In genomic region chr9:106471892-106472291, GRCm38 (mm10) we compare ENCODE assay signal across 9 mouse cellular contexts. TPM values are rescaled to one million over a fixed set of nuclear protein-coding genes. Genes with fewer than 3 reads are reported as not detected.
A peak's percentile ranks its signal among the peaks of the same experiment; 100 is the strongest.
DNase-seq lines count a peak whose midpoint lies in the region; ATAC-seq and TF ChIP-seq lines count a peak whose summit lies in the region.
"Had no signal": no experiment of that assay in that cellular context is flagged by ENCODE, and none has a peak within 500 bp of the region (broad histone marks: within the 10 kb centered on the region; RNA-seq: fewer than 3 reads in every experiment).

No protein-coding gene starts in this region.

- no peaks in the 10 kb centered on the region for H3K36me3 ChIP-seq in heart, embryonic 10.5 days
- H3K36me3 ChIP-seq in kidney, postnatal 0 days (ENCODE audit: insufficient read depth, low read length): no peaks in the 10 kb centered on the region

- peak overlapping the region; percentile 44 for H3K4me3 ChIP-seq in heart, embryonic 10.5 days
- no peak overlapping the region for H3K4me3 ChIP-seq in kidney, postnatal 0 days (replicated peaks; ENCODE audit: low read depth, low read length)

- H3K27ac ChIP-seq in heart, embryonic 10.5 days: peak overlapping the region; percentile 76
- H3K27ac ChIP-seq in kidney, postnatal 0 days: no peak overlapping the region

- H3K9ac ChIP-seq in kidney, postnatal 0 days (ENCODE audit: low read depth, low read length): no peak overlapping the region

- 9% methylated on average over 5 of the region's 5 CpGs for WGBS in heart, embryonic 10.5 days
- WGBS in kidney, postnatal 0 days: 22% methylated on average over 5 of the region's 5 CpGs

- TF ChIP-seq CTCF in kidney, postnatal 0 days (IDR thresholded peaks at IDR 0.05; ENCODE audit: low read depth): no peak

- H3K4me1 ChIP-seq in heart, embryonic 10.5 days: peaks cover 51% of the 10 kb centered on the region
- peaks cover 12% of the 10 kb centered on the region for H3K4me1 ChIP-seq in kidney, postnatal 0 days (replicated peaks; ENCODE audit: insufficient read depth, low read length)

- peaks cover 14% of the 10 kb centered on the region; the same call in 1 of the 2 replicates for H3K27me3 ChIP-seq in heart, embryonic 10.5 days (ENCODE audit: insufficient read depth, poor library complexity, severe bottlenecking)
- H3K27me3 ChIP-seq in kidney, postnatal 0 days (ENCODE audit: insufficient read depth, low read length): no peaks in the 10 kb centered on the region

- DNase-seq in left cerebral cortex, postnatal 4 days: peak; percentile 44
- no peak for DNase-seq in left cerebral cortex, adult 18-20 months (ENCODE audit: low spot score in 2 of 2)
- peak; percentile 73 for DNase-seq in cerebellum, adult 9-11 months
- DNase-seq in heart, embryonic 10.5 days (ENCODE audit: low spot score): peak; percentile 87
- peak; percentile 85 for DNase-seq in kidney, postnatal 0 days (ENCODE audit: low spot score)
- peak; percentile 57 for DNase-seq in lung, postnatal 25 days (ENCODE audit: low spot score)
- no peak for DNase-seq in T-cell, adult 2 months (ENCODE audit: low spot score)

- intact Hi-C loops in left cerebral cortex, postnatal 4 days (cut with DNase I): no loop called here

- peak; percentile 8; the same call in 1 of the 2 replicates for ATAC-seq in kidney, postnatal 0 days (replicated peaks; ENCODE audit: low FRiP score, low read depth)
- ATAC-seq in monocyte, adult 5-6 weeks (replicated peaks; ENCODE audit: insufficient number of reproducible peaks, low FRiP score, low TSS enrichment, poor library complexity, severe bottlenecking): no peak

- no peaks in the 10 kb centered on the region for H3K9me3 ChIP-seq in heart, embryonic 10.5 days
- H3K9me3 ChIP-seq in kidney, postnatal 0 days (replicated peaks; ENCODE audit: low read length): no peaks in the 10 kb centered on the region

- H3K4me2 ChIP-seq in kidney, postnatal 0 days (ENCODE audit: low read length): peak overlapping the region; percentile 37

RNA-seq across cellular contexts. Expression of gene Rrp9, which starts 3.9 kb away (rescaled TPM):
- total RNA-seq in left cerebral cortex, postnatal 4 days (2021): 10 to 100 TPM; 46.9 to 55.2 TPM
- 10 to 100 TPM; 29.3 to 38.7 TPM for total RNA-seq in left cerebral cortex, adult 18-20 months (2021)
- polyA plus RNA-seq in heart, embryonic 10.5 days (2016; fragmentation: Nextera tagmentation; extraction: Ambion mirVana): 51.3 and 74.6 TPM in 2 replicates
- 35.6 and 40.0 TPM in 2 replicates for polyA plus RNA-seq in kidney, postnatal 0 days (2015; fragmentation: Nextera tagmentation; extraction: Ambion mirVana)
- total RNA-seq in monocyte, adult 5-6 weeks (2017): 27.1 to 41.0 TPM (median 35.1 TPM) in 3 replicates

RNA-seq across cellular contexts. Expression of gene Parp3, which starts 4.9 kb away (rescaled TPM):
- 1 to 10 TPM; 2.8 to 3.3 TPM for total RNA-seq in left cerebral cortex, postnatal 4 days (2021)
- 1 to 10 TPM; 5.2 to 5.5 TPM for total RNA-seq in left cerebral cortex, adult 18-20 months (2021)
- polyA plus RNA-seq in heart, embryonic 10.5 days (2016; fragmentation: Nextera tagmentation; extraction: Ambion mirVana): 1.4 and 1.7 TPM in 2 replicates
- 5.8 and 6.4 TPM in 2 replicates for polyA plus RNA-seq in kidney, postnatal 0 days (2015; fragmentation: Nextera tagmentation; extraction: Ambion mirVana)
- 40.5 to 57.0 TPM (median 45.9 TPM) in 3 replicates for total RNA-seq in monocyte, adult 5-6 weeks (2017)

RNA-seq across cellular contexts. Expression of gene Gpr62, which starts 6.2 kb away (rescaled TPM):
- 1 to 10 TPM in 1 of 2 experiments, under 1 TPM in 1; 0.94 to 1.3 TPM for total RNA-seq in left cerebral cortex, postnatal 4 days (2021)
- total RNA-seq in left cerebral cortex, adult 18-20 months (2021): 1 to 10 TPM; 9.0 to 9.6 TPM
- polyA plus RNA-seq in heart, embryonic 10.5 days (2016; fragmentation: Nextera tagmentation; extraction: Ambion mirVana): 0.14 and 0.35 TPM in 2 replicates
- 0.52 and 0.91 TPM in 2 replicates for polyA plus RNA-seq in kidney, postnatal 0 days (2015; fragmentation: Nextera tagmentation; extraction: Ambion mirVana)
- 0.48 TPM in 1 of 3 replicates, not detected in the others for total RNA-seq in monocyte, adult 5-6 weeks (2017)
- total RNA-seq: neutrophil, adult 5-6 weeks had no signal

RNA-seq across cellular contexts. Expression of gene Pcbp4, which starts 18.8 kb away (rescaled TPM):
- 100 to 1,000 TPM; 409 to 418 TPM for total RNA-seq in left cerebral cortex, postnatal 4 days (2021)
- 100 to 1,000 TPM; 207 to 212 TPM for total RNA-seq in left cerebral cortex, adult 18-20 months (2021)
- polyA plus RNA-seq in heart, embryonic 10.5 days (2016; fragmentation: Nextera tagmentation; extraction: Ambion mirVana): 135 and 186 TPM in 2 replicates
- 78.6 and 79.7 TPM in 2 replicates for polyA plus RNA-seq in kidney, postnatal 0 days (2015; fragmentation: Nextera tagmentation; extraction: Ambion mirVana)
- 1.2 to 9.7 TPM (median 2.7 TPM) in 3 replicates for total RNA-seq in monocyte, adult 5-6 weeks (2017)

RNA-seq across cellular contexts. Expression of gene Abhd14a, which starts 24.4 kb away (rescaled TPM):
- total RNA-seq in left cerebral cortex, postnatal 4 days (2021): 10 to 100 TPM; 70.1 to 71.4 TPM
- total RNA-seq in left cerebral cortex, adult 18-20 months (2021): 10 to 100 TPM; 35.3 to 36.5 TPM
- polyA plus RNA-seq in heart, embryonic 10.5 days (2016; fragmentation: Nextera tagmentation; extraction: Ambion mirVana): 42.0 and 46.2 TPM in 2 replicates
- polyA plus RNA-seq in kidney, postnatal 0 days (2015; fragmentation: Nextera tagmentation; extraction: Ambion mirVana): 57.0 and 60.8 TPM in 2 replicates
- 1.5 to 6.5 TPM in 2 of 3 replicates, not detected in the other for total RNA-seq in monocyte, adult 5-6 weeks (2017)

Comparison
In these comparisons a context has a peak if more than half of its experiments do, and no peak if none do; other contexts are left out.
1. DNase-seq: peak in left cerebral cortex, postnatal 4 days (single experiment), cerebellum, adult 9-11 months (single experiment), heart, embryonic 10.5 days (single experiment), kidney, postnatal 0 days (single experiment) and lung, postnatal 25 days (single experiment); none in left cerebral cortex, adult 18-20 months (0 of 2) and T-cell, adult 2 months (single experiment).